Mouse (Mus musculus) hindbrain, embryonic 16.5 days (tissue): ENCODE measurements around the gene Zdhhc17. TPM values are rescaled to one million over a fixed set of nuclear protein-coding genes. Genes with fewer than 3 reads are reported as not detected.

Experiments used
- ATAC-seq: fragments of 200-750 bp; cut with Nextera tagmentation; 2 replicates; pipeline ENCODE4 v1.8.0; 2017; ENCODE audit warnings: moderate TSS enrichment, moderate library complexity
- H3K27ac ChIP-seq: fragments of 300-500 bp; sonication (generic); 2 replicates; pipeline ENCODE4 v1.5.1; 2014; ENCODE audit warnings: low read depth, mild to moderate bottlenecking, control low read depth, low read length, moderate library complexity
- H3K27me3 ChIP-seq: fragments of 300-500 bp; sonication (generic); replicated peaks from 2 replicates; pipeline ENCODE4 v1.6.1; 2014; ENCODE audit warnings: low read length; ENCODE audit not compliant: control insufficient read depth, insufficient read depth
- H3K36me3 ChIP-seq: fragments of 300-500 bp; sonication (generic); 2 replicates; pipeline ENCODE4 v1.6.1; 2014; ENCODE audit warnings: mild to moderate bottlenecking, low read length, moderate library complexity, mixed read lengths; ENCODE audit not compliant: control insufficient read depth, insufficient read depth
- H3K4me1 ChIP-seq: fragments of 300-500 bp; sonication (generic); 2 replicates; pipeline ENCODE4 v1.6.1; 2014; ENCODE audit warnings: low read depth, low read length; ENCODE audit not compliant: control insufficient read depth, insufficient read depth
- H3K4me2 ChIP-seq: fragments of 300-500 bp; sonication (generic); 2 replicates; pipeline ENCODE4 v1.6.1; 2014; ENCODE audit warnings: mild to moderate bottlenecking, low read length, control low read depth, moderate library complexity
- H3K4me3 ChIP-seq: fragments of 300-500 bp; sonication (generic); 2 replicates; pipeline ENCODE4 v1.5.1; 2014; ENCODE audit warnings: mild to moderate bottlenecking, low read length, control low read depth, moderate library complexity
- H3K9ac ChIP-seq: fragments of 300-500 bp; sonication (generic); 2 replicates; pipeline ENCODE4 v1.6.1; 2014; ENCODE audit warnings: low read depth, mild to moderate bottlenecking, control low read depth, low read length, moderate library complexity
- H3K9me3 ChIP-seq: fragments of 300-500 bp; sonication (generic); 2 replicates; pipeline ENCODE4 v1.6.1; 2014; ENCODE audit warnings: mild to moderate bottlenecking, low read length, moderate library complexity; ENCODE audit not compliant: control insufficient read depth
- WGBS: fragments of 180-500 bp; shearing (Covaris S2); extraction: QIAGEN DNeasy Blood & Tissue Kit; methylation state at CpG from one replicate; pipeline ENCODE4 v1.1.7; 2014; 5-methylcytosine and 5-hydroxymethylcytosine counted together
- polyA plus RNA-seq: library from polyadenylated mRNA; unstranded; fragments of >200 nt; fragmentation: Nextera tagmentation; extraction: Ambion mirVana; gene quantifications from 2 replicates; pipeline ENCODE4 v1.2.1, GENCODE M21; 2015

Zdhhc17 gene
- polyA plus RNA-seq, 1 experiment from 2014 or later: 51.2 TPM

DNA sequence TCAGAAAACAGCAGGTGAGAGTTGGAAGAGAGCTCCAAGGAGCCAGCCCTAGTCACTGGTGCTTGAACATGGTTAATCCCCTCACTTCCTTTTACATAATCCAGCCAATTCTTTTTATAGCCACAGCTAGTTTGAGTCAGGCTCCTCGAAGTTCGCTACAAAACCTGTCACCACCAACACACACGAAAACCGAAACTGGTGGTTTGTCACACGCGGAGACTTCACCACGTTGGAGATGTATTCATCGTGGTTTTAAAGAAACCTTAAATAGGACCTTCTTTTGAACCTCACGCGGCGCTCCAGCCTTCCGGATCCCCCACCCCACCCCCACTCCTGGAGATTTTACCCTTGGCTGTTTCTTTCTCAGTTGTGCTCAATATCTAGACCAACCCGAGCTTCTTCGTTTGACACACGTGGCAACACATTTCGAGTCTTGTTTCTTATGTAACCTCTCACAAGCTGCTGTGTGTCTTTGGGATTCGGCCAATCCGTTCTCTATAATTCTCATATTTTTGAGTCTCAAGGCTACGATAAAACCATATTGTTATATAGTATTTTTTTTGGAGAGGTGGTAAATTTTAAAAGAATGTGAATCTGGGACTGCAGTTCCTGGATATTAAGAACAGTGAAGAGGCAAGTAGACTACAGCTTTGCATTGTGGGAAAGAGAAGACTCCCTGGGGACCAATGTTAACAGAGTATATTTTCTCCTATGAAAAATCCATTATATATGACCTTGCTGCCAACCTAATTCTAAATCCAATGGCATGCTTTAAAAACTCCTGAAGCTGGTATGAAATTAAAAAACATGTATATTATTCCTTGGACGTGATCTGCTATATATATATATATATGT, 21.8 kb upstream of the Zdhhc17 start:
- ATAC-seq: no peak
- 44% methylated on average over 20 of the region's 20 CpGs for WGBS
- H3K4me2 ChIP-seq: peak overlapping the region; percentile 43
- H3K9ac ChIP-seq: 0 out of 2 replicates have a peak overlapping the region, but pooled peaks have one; percentile 13
- no peaks in the 10 kb centered on the region for H3K4me1 ChIP-seq
- no peaks in the 10 kb centered on the region for H3K27me3 ChIP-seq
- no peaks in the 10 kb centered on the region for H3K9me3 ChIP-seq
- no peaks in the 10 kb centered on the region for H3K36me3 ChIP-seq
- H3K4me3 ChIP-seq: peak overlapping the region; percentile 7; the same call in 1 of the 2 replicates
- no peak overlapping the region for H3K27ac ChIP-seq

DNA sequence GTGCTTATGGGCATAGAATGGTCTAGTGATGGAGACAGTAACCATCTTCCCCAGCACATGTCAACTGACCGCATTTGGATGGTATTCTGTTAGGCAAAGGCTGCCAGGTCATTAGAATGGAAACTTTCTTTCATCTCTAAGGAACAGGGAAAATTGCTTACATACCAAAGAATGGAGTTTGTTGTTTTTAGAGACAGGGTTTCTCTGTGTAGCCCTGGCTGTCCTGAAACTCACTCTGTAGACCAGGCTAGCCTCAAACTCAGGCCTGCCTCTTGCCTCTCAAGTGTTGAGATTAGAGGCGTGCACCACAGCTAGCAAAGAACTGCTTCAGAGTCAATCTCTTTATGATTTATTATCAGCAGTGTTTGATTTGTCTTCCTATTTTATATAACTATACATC, 20.9 kb upstream of the Zdhhc17 start:
- ATAC-seq: no peak
- WGBS: 87% methylated on average over 2 of the region's 2 CpGs
- Histone ChIP-seq H3K4me3 (no peak overlapping the region), H3K9me3 (no peaks in the 10 kb centered on the region), H3K27me3 (no peaks in the 10 kb centered on the region), H3K4me1 (no peaks in the 10 kb centered on the region), H3K27ac (no peak overlapping the region), H3K9ac (no peak overlapping the region), H3K4me2 (no peak overlapping the region), H3K36me3 (no peaks in the 10 kb centered on the region)

DNA sequence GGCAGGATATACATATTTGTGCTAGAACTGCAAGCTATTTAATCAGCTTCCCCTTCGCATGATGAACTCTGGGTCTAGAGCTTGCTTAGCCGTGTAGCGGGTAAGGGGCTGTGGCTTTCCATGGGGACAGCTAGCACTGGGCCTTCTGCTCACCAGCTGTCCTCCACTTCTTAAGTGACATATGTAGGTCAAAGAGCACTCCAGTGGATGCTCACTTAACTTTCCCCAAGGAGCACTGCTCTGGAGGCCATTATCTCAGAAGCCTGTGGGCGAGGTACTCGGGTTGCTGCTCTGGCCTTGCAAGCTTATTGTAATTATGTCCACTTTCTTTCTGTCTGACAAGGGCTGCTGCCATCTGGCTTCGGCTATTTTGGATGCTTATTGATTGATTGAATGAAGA, 16.2 kb upstream of the Zdhhc17 start:
- Histone ChIP-seq H3K4me3 (no peak overlapping the region), H3K4me1 (no peaks in the 10 kb centered on the region), H3K27me3 (no peaks in the 10 kb centered on the region), H3K9ac (no peak overlapping the region), H3K27ac (no peak overlapping the region), H3K4me2 (no peak overlapping the region), H3K9me3 (no peaks in the 10 kb centered on the region), H3K36me3 (no peaks in the 10 kb centered on the region)
- WGBS: 75% methylated on average over 6 of the region's 6 CpGs
- ATAC-seq: no peak

DNA sequence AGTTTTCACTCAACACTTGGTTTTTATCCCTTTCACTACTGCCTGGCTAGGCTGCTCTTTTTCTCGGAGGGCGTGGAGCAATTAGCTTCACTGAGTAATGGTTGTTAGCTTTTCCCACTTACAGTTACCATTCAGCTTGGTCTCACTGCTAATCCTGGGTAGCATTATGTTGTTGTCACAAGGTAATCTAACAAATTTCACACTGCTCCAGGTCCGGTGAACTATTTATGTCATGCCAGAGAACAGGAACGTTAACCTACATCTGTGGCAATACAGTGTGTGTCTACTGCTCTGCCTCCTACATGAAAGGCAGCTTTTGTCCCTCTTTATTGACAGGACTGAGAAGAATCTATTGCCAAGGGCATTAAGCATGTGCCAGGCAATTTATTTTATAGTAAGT, 14.8 kb upstream of the Zdhhc17 start:
- H3K36me3 ChIP-seq: no peaks in the 10 kb centered on the region
- H3K9me3 ChIP-seq: no peaks in the 10 kb centered on the region
- no peak overlapping the region for H3K27ac ChIP-seq
- 65% methylated on average over 4 of the region's 4 CpGs for WGBS
- H3K4me2 ChIP-seq: no peak overlapping the region
- no peaks in the 10 kb centered on the region for H3K4me1 ChIP-seq
- H3K4me3 ChIP-seq: no peak overlapping the region
- no peaks in the 10 kb centered on the region for H3K27me3 ChIP-seq
- no peak overlapping the region for H3K9ac ChIP-seq
- no peak for ATAC-seq

DNA sequence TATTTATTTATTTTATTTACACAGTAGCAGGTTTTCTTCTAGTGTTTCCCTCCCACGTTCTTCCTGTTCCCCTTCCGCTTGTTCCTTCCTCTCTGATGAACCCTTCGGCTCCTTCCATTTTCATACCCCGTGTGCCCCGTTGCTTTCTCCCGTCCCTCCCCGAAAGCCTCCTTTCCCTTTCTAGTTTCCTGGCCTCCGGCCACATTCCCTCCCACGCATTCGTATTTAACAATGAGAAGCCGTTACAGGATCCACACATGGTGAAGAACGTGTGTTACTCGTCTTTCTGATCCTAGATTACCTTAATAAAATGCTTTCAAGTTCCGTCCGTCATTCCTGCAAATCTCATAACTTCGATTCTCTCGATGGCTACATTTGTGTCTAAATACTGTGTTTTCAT, 4.5 kb upstream of the Zdhhc17 start:
- H3K36me3 ChIP-seq: no peaks in the 10 kb centered on the region
- H3K4me3 ChIP-seq: no peak overlapping the region
- 80% methylated on average over 17 of the region's 17 CpGs for WGBS
- H3K9ac ChIP-seq: no peak overlapping the region
- H3K9me3 ChIP-seq: no peaks in the 10 kb centered on the region
- no peak overlapping the region for H3K4me2 ChIP-seq
- ATAC-seq: no peak
- no peak overlapping the region for H3K27ac ChIP-seq
- H3K4me1 ChIP-seq: no peaks in the 10 kb centered on the region
- no peaks in the 10 kb centered on the region for H3K27me3 ChIP-seq

DNA sequence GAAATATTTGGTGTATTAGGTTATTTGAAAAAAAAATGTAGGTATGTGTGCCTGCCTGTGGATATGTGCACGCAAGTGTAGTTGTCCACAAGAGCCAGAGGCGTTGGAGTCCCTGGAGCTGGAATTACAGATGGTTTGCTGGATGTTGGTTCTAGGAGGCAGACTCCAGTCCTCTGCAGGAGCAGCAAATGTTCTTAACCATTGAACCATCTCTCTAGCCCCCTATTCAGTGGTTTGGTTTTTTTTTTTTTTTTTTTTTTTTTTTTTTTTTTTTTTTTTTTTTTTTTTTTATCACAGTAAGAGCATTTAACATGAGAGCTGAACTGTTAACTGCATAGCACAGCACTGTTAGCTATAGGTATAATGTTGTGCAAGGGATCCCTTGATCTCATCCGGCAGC, 3.3 kb upstream of the Zdhhc17 start:
- H3K4me3 ChIP-seq: no peak overlapping the region
- H3K4me1 ChIP-seq: peaks cover 1% of the 10 kb centered on the region
- no peaks in the 10 kb centered on the region for H3K27me3 ChIP-seq
- no peak overlapping the region for H3K27ac ChIP-seq
- WGBS: 89% methylated on average over 3 of the region's 3 CpGs
- no peak for ATAC-seq
- no peak overlapping the region for H3K4me2 ChIP-seq
- no peaks in the 10 kb centered on the region for H3K9me3 ChIP-seq
- no peak overlapping the region for H3K9ac ChIP-seq
- H3K36me3 ChIP-seq: no peaks in the 10 kb centered on the region

DNA sequence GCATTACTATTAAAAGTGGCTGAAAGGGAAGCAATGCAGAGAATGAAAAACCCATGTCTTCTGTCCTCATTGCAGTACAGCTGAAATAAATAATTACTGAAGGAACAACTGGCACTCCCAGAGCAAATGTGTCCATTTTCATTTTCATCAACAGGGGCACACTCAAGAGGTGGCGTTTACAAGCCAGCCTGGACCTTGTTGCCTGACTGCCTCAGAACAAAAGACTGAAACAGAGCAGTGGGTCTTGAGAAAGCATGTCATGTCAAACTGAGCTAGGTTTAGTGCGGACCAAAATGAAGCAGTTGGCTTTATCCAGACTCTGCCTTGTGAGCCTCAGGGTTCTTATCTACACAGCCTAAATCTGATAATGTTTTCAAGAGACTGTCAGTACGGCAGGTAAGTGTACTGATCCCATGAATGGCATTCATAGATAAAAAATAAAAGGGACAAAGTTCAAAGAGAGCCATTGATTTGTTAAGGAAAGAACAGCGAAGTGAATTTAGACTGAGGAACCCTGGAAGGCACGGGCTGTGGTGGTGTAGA, 2.6 kb upstream of the Zdhhc17 start:
- Histone ChIP-seq H3K36me3 (no peaks in the 10 kb centered on the region), H3K9me3 (no peaks in the 10 kb centered on the region), H3K27ac (no peak overlapping the region; the same call in 1 of the 2 replicates), H3K4me3 (no peak overlapping the region), H3K27me3 (no peaks in the 10 kb centered on the region), H3K4me2 (no peak overlapping the region), H3K4me1 (peaks cover 8% of the 10 kb centered on the region), H3K9ac (no peak overlapping the region)
- ATAC-seq: no peak
- 56% methylated on average over 5 of the region's 5 CpGs for WGBS

DNA sequence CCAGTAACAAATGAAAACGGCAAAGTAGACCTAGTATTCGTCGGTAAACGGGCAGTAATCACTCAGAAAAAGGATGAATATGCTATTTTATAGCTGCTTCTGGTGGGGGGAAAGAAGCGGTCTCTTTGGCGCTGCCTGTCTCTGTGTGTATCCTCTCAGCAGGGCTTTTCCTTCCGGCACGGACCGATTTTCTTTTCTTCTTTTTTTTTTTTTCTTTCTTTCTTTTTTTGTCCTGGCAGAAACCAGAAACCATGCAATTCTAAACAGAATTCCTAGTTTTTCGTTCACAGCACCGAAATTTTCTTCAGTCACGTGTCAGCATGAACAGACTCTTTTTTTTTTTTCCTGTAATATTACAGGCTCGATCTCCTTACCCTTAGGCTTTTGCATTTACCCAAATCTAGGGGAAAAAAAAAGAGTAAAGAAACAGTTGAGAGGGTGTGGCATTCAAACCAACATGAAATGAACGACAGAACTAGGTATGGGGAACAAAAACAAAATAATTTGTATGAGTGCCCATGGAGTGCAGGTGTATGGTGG, 1.4 kb upstream of the Zdhhc17 start:
- ATAC-seq: no peak
- WGBS: 1% methylated on average over 14 of the region's 14 CpGs
- no peaks in the 10 kb centered on the region for H3K27me3 ChIP-seq
- peak overlapping the region; percentile 74 for H3K4me2 ChIP-seq
- peak overlapping the region; percentile 97 for H3K9ac ChIP-seq
- peak overlapping the region; percentile 77 for H3K4me3 ChIP-seq
- no peaks in the 10 kb centered on the region for H3K9me3 ChIP-seq
- peak overlapping the region; percentile 99 for H3K27ac ChIP-seq
- no peaks in the 10 kb centered on the region for H3K36me3 ChIP-seq
- peaks cover 12% of the 10 kb centered on the region for H3K4me1 ChIP-seq

DNA sequence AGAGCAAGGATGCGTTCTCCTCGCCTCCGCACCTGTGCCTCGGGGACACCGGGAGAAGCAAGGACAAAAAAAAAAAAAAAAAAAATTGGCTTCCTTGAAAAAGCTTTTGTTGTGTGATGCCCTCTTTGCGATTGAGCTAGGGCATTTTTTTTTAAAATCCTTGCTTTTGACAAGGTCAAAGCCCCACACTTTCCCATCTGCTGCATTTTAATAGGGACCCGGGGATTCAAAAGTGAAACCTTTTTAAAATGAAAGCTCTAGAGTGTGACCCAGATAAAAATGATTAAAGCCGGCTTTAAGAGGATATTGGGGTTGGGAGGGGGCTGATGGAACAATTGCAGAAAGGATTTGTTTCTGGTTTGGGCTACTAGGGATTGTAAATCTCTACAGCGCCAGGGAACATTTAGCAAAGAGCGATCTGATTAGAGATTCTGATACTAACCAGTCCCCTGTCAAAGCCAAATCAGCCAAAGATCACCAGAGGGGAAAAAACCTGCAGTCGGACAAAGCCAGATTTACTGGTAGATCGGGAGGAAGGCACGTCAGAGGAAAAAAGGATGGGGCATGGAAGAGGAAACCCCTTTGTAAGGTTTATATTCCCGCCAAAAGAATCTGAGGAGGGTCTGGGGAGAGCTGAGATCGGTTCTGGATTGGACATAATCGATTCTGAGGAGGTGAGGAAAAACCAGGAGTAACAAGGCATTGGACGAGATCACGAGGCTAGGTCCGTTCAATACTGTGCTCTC, 713 bp upstream of the Zdhhc17 start:
- H3K4me2 ChIP-seq: peak overlapping the region; percentile 74
- H3K36me3 ChIP-seq: no peaks in the 10 kb centered on the region
- no peaks in the 10 kb centered on the region for H3K27me3 ChIP-seq
- peak overlapping the region; percentile 97 for H3K9ac ChIP-seq
- peak overlapping the region; percentile 77 for H3K4me3 ChIP-seq
- H3K4me1 ChIP-seq: peaks cover 12% of the 10 kb centered on the region
- H3K9me3 ChIP-seq: no peaks in the 10 kb centered on the region
- 0% methylated on average over 19 of the region's 19 CpGs for WGBS
- peak; percentile 34; the same call in 1 of the 2 replicates for ATAC-seq
- H3K27ac ChIP-seq: peak overlapping the region; percentile 99
